Mouse (Mus musculus) embryonic facial prominence, embryonic 13.5 days (tissue): Measurements from ENCODE around the gene Gpr3. TPM values are rescaled to one million over a fixed set of nuclear protein-coding genes. Genes with fewer than 3 reads are reported as not detected.

Experiments used
- ATAC-seq: fragments of 200-750 bp; cut with Nextera tagmentation; 2 replicates; pipeline ENCODE4 v1.8.0; 2017; ENCODE audit warnings: low read depth; ENCODE audit not compliant: insufficient number of reproducible peaks, insufficient read depth, low FRiP score, low TSS enrichment
- H3K27ac ChIP-seq: fragments of 300-500 bp; sonication (generic); 2 replicates; pipeline ENCODE4 v1.5.1; 2015; ENCODE audit warnings: moderate library complexity, mild to moderate bottlenecking, inconsistent platforms
- H3K27me3 ChIP-seq: fragments of 300-500 bp; sonication (generic); 2 replicates; pipeline ENCODE4 v1.6.1; 2015; ENCODE audit warnings: mild to moderate bottlenecking, inconsistent platforms
- H3K36me3 ChIP-seq: fragments of 300-500 bp; sonication (generic); 2 replicates; pipeline ENCODE4 v1.6.1; 2015; ENCODE audit warnings: mild to moderate bottlenecking, inconsistent platforms
- H3K4me1 ChIP-seq: fragments of 300-500 bp; sonication (generic); 2 replicates; pipeline ENCODE4 v1.6.1; 2015; ENCODE audit warnings: inconsistent platforms
- H3K4me2 ChIP-seq: fragments of 300-500 bp; sonication (generic); 2 replicates; pipeline ENCODE4 v1.6.1; 2015; ENCODE audit warnings: moderate library complexity, mild to moderate bottlenecking, inconsistent platforms
- H3K4me3 ChIP-seq: fragments of 300-500 bp; sonication (generic); 2 replicates; pipeline ENCODE4 v1.5.1; 2015; ENCODE audit warnings: mild to moderate bottlenecking, inconsistent platforms
- H3K9ac ChIP-seq: fragments of 300-500 bp; sonication (generic); 2 replicates; pipeline ENCODE4 v1.6.1; 2015; ENCODE audit warnings: mild to moderate bottlenecking, inconsistent platforms
- H3K9me3 ChIP-seq: fragments of 300-500 bp; sonication (generic); 2 replicates; pipeline ENCODE4 v1.6.1; 2016; ENCODE audit warnings: inconsistent platforms
- whole genome bisulfite sequencing: fragments of 180-500 bp; shearing (Covaris S2); methylation state at CpG from one replicate; pipeline ENCODE4 v1.1.7; 2015; ENCODE audit warnings: mixed read lengths; 5-methylcytosine and 5-hydroxymethylcytosine counted together
- microRNA-seq: library from miRNA; unstranded; fragments of <30 nt; microRNA quantifications from one replicate; pipeline ENCODE4, GENCODE M21; 2016
- polyA plus RNA-seq: library from polyadenylated mRNA; unstranded; fragments of >200 nt; fragmentation: Nextera tagmentation; extraction: Ambion mirVana; gene quantifications from 2 replicates; pipeline ENCODE4 v1.2.1, GENCODE M21; 2015

The Gpr3 gene
- polyA plus RNA-seq, 1 experiment from 2014 or later: 0.15 TPM

DNA sequence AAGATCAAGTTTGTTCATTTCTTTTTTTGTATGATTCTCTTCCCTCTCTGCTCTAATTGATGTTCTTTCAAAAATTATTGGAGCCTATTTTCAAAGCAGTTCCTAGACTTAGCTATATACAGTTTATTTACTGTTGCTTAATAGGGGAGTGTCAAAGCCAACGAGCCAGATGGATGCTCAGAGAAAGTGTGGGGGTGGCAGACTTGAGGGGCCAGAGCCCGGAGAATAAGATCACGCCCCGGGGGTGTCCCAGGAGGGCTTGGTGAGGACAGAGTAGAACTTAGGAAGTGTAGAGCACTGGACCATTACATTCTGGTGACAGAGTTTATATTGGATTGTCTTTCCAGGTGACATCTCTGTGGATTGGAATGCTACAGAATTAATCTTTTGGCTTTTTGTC lies 51.5 kb downstream of the Gpr3 start:
- no peak overlapping the region for H3K4me3 ChIP-seq
- H3K27me3 ChIP-seq: no peaks in the 10 kb centered on the region
- no peak overlapping the region for H3K27ac ChIP-seq
- no peaks in the 10 kb centered on the region for H3K9me3 ChIP-seq
- WGBS: 78% methylated on average over 4 of the region's 4 CpGs
- no peak overlapping the region for H3K4me2 ChIP-seq
- ATAC-seq: no peak
- peaks cover 19% of the 10 kb centered on the region for H3K36me3 ChIP-seq
- H3K4me1 ChIP-seq: peaks cover 18% of the 10 kb centered on the region
- no peak overlapping the region for H3K9ac ChIP-seq

DNA sequence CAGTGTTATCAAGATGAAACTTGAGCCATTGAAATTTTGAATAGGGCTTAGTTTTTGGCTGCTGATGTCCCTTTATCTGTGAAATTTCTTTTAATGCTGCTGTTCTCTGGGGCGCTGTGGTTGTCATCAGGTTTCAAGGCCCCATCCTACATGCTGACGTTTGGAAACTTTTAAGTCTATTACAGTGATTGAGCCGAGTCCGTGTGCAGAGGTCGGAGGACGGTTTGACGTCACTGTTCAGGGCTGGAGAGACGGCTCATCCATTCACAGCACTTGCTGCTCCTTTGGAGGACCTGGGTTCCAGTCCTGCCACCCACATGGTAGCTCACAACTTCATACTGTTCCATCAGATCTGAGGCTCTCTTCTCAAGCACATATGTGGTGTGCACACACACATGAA lies 52.1 kb downstream of the Gpr3 start:
- H3K9ac ChIP-seq: no peak overlapping the region
- WGBS: 73% methylated on average over 8 of the region's 8 CpGs
- no peak overlapping the region for H3K4me2 ChIP-seq
- H3K4me3 ChIP-seq: no peak overlapping the region
- peaks cover 18% of the 10 kb centered on the region for H3K4me1 ChIP-seq
- H3K27me3 ChIP-seq: no peaks in the 10 kb centered on the region
- H3K36me3 ChIP-seq: peaks cover 18% of the 10 kb centered on the region
- no peak for ATAC-seq
- no peak overlapping the region for H3K27ac ChIP-seq
- no peaks in the 10 kb centered on the region for H3K9me3 ChIP-seq

DNA sequence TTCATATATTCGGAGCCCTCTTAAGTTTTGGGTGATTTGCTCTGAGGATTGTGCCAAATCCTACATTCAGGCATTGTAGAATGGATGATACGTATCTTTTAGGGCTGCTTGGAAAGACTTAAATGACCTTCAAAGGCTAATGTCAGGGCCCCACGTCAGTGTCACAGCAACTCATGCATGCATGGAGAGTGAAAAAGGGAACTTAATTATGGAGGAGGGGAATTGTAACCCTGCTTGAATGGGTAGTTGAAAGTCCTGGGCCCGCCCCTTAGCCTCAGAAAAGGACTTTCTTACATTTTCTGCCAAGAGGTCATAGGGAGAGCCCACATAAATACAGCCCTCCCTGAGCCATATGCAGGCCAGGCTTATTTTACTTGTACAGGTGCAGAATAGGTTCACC lies 52.7 kb downstream of the Gpr3 start:
- ATAC-seq: no peak
- 80% methylated on average over 4 of the region's 4 CpGs for WGBS
- H3K27ac ChIP-seq: 0 out of 2 replicates have a peak overlapping the region, but pooled peaks have one; percentile 0

More for the DNA sequence above, 52.7 kb downstream of the Gpr3 start:
- peaks cover 18% of the 10 kb centered on the region for H3K4me1 ChIP-seq
- peaks cover 13% of the 10 kb centered on the region for H3K36me3 ChIP-seq
- no peak overlapping the region for H3K4me2 ChIP-seq
- no peaks in the 10 kb centered on the region for H3K9me3 ChIP-seq
- H3K9ac ChIP-seq: no peak overlapping the region
- H3K4me3 ChIP-seq: no peak overlapping the region
- H3K27me3 ChIP-seq: no peaks in the 10 kb centered on the region

Small RNAs within 50 kb of the gene (microRNA-seq; reads per million reads assigned to microRNA genes)
- gene Mir7017: 1.8 reads per million, percentile 3 among the genes with 10 or more reads in this experiment

Other genes with a start within 250 kb of the Gpr3 start
- 0.10 and 0.28 TPM in 2 replicates for gene Fgr, start 238.4 kb downstream of the Gpr3 start, polyA plus RNA-seq
- 12.8 and 14.3 TPM in 2 replicates for gene Ahdc1, start 201.3 kb downstream of the Gpr3 start, polyA plus RNA-seq
- 118 and 142 TPM in 2 replicates for gene Wasf2, start 82.0 kb downstream of the Gpr3 start, polyA plus RNA-seq
- gene Cd164l2, start 405 bp downstream of the Gpr3 start, polyA plus RNA-seq: 4.0 and 5.2 TPM in 2 replicates
- 4.3 and 4.8 TPM in 2 replicates for gene Map3k6, start 28.3 kb upstream of the Gpr3 start, polyA plus RNA-seq
- gene Sytl1, start 50.6 kb upstream of the Gpr3 start, polyA plus RNA-seq: 6.6 and 8.2 TPM in 2 replicates
- gene Tmem222, start 65.3 kb upstream of the Gpr3 start, polyA plus RNA-seq: 84.4 and 89.9 TPM in 2 replicates
- 13.9 and 14.3 TPM in 2 replicates for gene Wdtc1, start 140.9 kb upstream of the Gpr3 start, polyA plus RNA-seq
- 8.6 and 9.4 TPM in 2 replicates for gene Slc9a1, start 157.2 kb upstream of the Gpr3 start, polyA plus RNA-seq